In genomic region chr8:27980920-27981319, GRCm38 (mm10) we compare ENCODE assay signal across 27 mouse cellular contexts.
"Had no signal": no experiment of that assay in that cellular context is flagged by ENCODE, and none has a peak within 500 bp of the region (broad histone marks: within the 10 kb centered on the region; RNA-seq: fewer than 3 reads in every experiment).

No protein-coding gene starts in this region.

- H3K4me1 ChIP-seq: heart, embryonic 13.5 days; heart, embryonic 15.5 days; kidney, embryonic 15.5 days; limb, embryonic 10.5 days; limb, embryonic 12.5 days; liver, embryonic 12.5 days had no signal

- H3K36me3 ChIP-seq: heart, embryonic 13.5 days; heart, embryonic 15.5 days; hindbrain, embryonic 12.5 days; kidney, embryonic 15.5 days; limb, embryonic 10.5 days; limb, embryonic 12.5 days; liver, embryonic 12.5 days had no signal

- H3K9ac ChIP-seq: heart, embryonic 13.5 days; heart, embryonic 15.5 days; hindbrain, embryonic 12.5 days; hindbrain, embryonic 14.5 days; kidney, embryonic 15.5 days; limb, embryonic 12.5 days; liver, embryonic 12.5 days; liver, embryonic 14.5 days had no signal

- DNase-seq: gastrocnemius, postnatal 14 days; gastrocnemius, postnatal 36 days; heart, adult 11 months; heart, adult 2 months; heart, postnatal 14 days; heart, postnatal 36 days; kidney, adult 11 months; kidney, adult 2 months; kidney, adult 9 months; kidney, postnatal 25 days; kidney, postnatal 4 days; layer of hippocampus, postnatal 36 days; liver had no signal

- ATAC-seq: hindbrain, postnatal 0 days; intestine, embryonic 16.5 days; liver, embryonic 12.5 days had no signal

- H3K4me3 ChIP-seq: heart, adult 2 months; heart, embryonic 13.5 days; heart, embryonic 15.5 days; hindbrain, embryonic 12.5 days; kidney, embryonic 15.5 days; layer of hippocampus, adult 2 months; limb, embryonic 10.5 days; limb, embryonic 12.5 days; liver, embryonic 12.5 days had no signal

- H3K27ac ChIP-seq: heart, adult 2 months; heart, embryonic 13.5 days; heart, embryonic 15.5 days; hindbrain, embryonic 12.5 days; hindbrain, embryonic 14.5 days; hindbrain, postnatal 0 days; kidney, embryonic 15.5 days; kidney, postnatal 0 days; layer of hippocampus, adult 2 months; limb, embryonic 10.5 days; limb, embryonic 12.5 days; liver, embryonic 12.5 days; liver, embryonic 14.5 days had no signal

- H3K27me3 ChIP-seq: heart, embryonic 13.5 days; heart, embryonic 15.5 days; hindbrain, embryonic 12.5 days; kidney, embryonic 15.5 days; limb, embryonic 12.5 days; liver, embryonic 12.5 days had no signal

- H3K4me2 ChIP-seq: heart, embryonic 11.5 days; heart, embryonic 13.5 days; heart, embryonic 15.5 days; hindbrain, embryonic 12.5 days; hindbrain, embryonic 14.5 days; kidney, embryonic 15.5 days; limb, embryonic 12.5 days; liver, embryonic 12.5 days had no signal

- H3K9me3 ChIP-seq: heart, embryonic 13.5 days; heart, embryonic 15.5 days; hindbrain, embryonic 12.5 days; kidney, embryonic 15.5 days; limb, embryonic 10.5 days; limb, embryonic 12.5 days; liver, embryonic 12.5 days had no signal
